Mouse (Mus musculus): ENCODE measurements around the gene Olfr414.

The Olfr414 gene

DNA sequence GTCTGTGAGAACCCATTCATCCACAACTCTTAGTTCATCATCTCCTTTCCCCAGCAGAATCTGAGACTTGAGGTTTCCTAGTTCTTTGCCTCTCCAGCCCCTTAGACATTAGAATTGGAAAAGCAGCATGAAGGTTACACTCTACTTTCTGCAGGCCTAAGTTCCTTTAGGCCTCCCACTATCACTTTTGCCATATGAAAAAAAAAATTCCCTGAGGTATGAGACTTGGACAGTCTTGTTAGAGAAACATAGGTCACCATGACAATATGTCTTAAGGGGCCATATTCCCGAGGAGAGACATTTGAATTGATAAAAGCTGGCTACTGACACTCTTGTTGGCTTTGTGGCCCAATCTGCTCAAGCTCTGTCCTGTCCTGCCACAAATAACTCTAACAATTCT lies at the start of gene Olfr414:
Gene Olfr414 (plus strand): TSS at position 301 of the 400 bp plus-strand sequence.
- no peak for ATAC-seq (ENCODE audit: insufficient number of reproducible peaks, low FRiP score, low TSS enrichment)

- ATAC-seq (ENCODE audit: insufficient number of reproducible peaks, low FRiP score, low TSS enrichment) = no peak
Measured at GRCm38 (mm10) chr1:174390746-174391145, 33.1 kb upstream of the Olfr414 start, which contains the start of gene Olfr248. Gene Olfr248 (plus strand): TSS chr1:174391046.

DNA sequence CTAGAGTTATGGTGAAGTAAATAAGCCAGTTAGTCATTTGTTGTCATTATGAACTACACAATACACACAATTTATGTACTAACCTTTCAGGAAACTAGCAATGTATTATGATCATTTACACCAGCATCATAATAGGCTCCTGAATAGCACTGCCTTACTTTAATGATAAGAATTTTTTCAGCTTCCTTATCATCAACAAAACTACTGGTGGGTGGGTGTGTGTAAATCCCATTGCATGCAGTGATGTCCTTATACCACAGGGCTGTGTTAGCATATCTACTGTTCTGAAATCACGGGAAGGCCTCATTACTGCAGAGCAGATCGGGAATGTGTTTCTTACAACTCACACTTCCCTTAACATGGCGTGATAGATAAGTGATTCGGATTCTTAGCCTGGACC lies 905 bp upstream of the Olfr414 start:
- ATAC-seq (ENCODE audit: insufficient number of reproducible peaks, low FRiP score, low TSS enrichment) = no peak

DNA sequence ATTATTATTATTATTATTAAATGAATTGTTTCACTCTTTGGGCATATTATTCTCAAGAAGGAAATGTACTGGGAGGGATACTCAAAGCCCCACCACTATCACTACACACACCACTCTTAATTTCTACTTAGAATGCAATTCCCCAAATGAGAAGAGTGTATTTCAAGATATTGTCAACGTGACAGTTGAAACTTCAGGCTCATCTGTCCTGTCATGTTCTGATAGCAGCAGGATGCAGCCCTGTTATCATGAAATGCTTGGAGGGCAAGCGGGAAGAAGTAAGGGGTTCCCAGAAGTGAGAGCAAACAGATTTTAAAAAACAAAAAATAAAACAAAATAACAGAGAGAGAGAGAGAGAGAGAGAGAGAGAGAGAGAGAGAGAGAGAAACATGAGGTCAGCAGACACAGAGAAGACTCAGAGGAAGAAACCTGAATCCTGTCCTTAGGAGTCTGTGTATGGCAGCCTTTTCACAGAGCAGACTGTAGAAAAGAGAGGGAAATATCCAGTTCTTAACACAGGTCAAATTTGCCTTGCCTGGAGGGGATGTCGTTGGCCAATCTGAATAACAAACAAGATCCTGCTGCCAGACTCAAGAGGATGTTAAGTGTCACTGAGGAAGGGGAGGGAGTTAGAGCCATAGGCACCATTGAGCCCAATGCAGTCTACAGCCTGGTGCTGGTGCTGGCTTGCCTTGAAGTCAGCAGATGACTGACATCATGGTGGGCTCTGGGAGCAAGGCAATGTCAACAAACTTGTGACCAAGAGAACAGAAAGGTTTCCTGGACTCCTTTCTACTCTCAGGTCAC lies 2.5 kb downstream of the Olfr414 start:
- ATAC-seq (ENCODE audit: insufficient number of reproducible peaks, low FRiP score, low TSS enrichment) = no peak

DNA sequence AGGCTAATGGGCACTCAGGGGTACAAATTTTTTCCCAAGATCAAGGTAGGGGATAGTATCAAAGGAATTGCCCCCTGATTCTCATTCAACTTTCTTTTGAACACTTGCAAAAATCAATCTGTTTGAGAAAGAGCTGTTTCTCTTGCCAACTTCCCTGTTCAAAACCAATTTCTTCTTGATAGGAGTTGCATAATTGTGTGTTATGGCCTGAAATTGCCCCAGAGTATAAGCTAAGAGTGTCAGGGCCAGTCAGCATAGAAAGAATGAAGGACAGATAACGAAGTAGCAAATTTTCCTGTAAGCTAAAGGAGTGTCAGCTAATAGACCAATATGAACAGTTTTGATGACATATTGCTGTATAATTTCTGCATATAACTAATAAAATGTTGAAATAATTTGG lies 3.5 kb downstream of the Olfr414 start:
- ATAC-seq (ENCODE audit: insufficient number of reproducible peaks, low FRiP score, low TSS enrichment) = no peak

DNA sequence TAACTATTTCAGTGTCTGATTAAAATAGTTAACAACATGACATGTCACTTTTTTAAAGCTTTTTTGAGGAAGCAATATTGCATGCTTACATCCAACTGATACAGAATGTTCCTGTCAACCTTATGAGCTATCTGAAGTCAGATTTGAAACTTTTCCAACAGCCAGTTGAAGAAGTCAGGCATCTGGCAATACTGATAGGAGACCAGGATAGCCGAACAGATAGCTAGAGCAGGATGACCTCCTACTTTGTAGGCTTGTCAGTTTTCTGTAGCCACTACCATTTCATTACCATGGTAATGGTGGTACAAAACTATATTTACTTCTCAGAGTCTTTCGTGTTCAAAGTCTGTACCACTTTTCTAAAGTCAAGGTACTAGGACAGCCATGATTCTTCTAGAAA lies 4.5 kb downstream of the Olfr414 start:
- ATAC-seq (ENCODE audit: insufficient number of reproducible peaks, low FRiP score, low TSS enrichment) = no peak

DNA sequence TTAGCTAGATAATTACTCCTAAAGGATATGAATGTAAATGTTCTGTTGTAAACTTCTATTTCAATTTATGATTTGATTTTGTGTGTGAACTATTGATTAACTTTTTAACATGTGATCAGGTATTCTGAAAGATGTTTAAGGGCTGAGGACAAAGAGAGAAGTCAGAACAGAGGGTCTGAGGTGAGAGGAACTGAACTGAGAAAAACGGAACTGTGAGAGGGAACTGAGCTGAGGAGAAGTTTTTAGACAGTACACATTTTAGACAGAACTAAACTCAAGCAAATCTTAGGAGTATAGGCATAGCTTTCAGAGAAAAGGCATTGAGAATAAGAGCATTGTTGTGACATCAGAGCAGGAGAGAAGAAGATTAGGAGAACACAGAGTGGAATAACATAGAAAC lies 10.3 kb downstream of the Olfr414 start:
- no peak for ATAC-seq (ENCODE audit: insufficient number of reproducible peaks, low FRiP score, low TSS enrichment)

GRCm38 (mm10) chr1:174441782-174442181 lies 17.9 kb downstream of the Olfr414 start, which contains the start of gene Olfr220:
Gene Olfr220 (plus strand): TSS chr1:174442082.
- no peak for ATAC-seq (ENCODE audit: insufficient number of reproducible peaks, low FRiP score, low TSS enrichment)

DNA sequence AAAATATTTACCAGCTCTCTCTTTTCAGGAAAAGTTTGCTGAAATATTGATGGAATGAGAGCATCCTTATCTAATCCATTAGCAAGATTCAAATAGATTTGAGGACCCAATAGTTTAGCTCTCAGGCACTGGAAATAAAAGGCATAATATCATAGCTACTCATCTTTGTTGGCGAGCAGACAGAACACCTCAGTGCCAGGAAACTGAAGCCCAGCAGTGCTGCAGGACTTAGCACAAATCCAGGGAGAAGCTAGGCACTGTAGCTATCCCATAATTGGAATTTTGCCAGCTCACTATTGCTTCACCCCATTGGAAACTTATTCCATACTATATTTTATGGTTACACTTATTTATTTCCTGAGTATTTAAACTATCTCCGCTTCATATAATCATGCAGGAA lies 31.2 kb downstream of the Olfr414 start:
- no peak for ATAC-seq (ENCODE audit: insufficient number of reproducible peaks, low FRiP score, low TSS enrichment)

DNA sequence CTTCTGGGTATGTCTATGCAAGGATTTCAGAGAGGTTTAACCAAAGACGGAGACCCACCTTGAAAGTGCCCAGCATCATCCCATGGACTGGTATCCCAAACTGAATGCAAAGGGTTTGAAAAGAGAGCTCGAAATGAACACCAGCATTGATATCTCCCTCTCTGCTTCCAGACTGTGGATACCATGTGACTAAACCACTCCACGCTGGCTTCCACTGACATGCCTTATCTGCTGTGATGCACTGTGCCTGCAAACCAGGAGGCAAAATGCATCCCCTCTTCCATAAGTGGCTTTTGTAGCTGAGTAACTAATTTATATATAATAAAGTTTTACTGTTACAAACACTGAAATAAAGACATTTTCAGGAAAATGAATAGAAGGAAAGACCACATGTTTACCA lies 41.5 kb downstream of the Olfr414 start:
- ATAC-seq (ENCODE audit: insufficient number of reproducible peaks, low FRiP score, low TSS enrichment) = no peak

GRCm38 (mm10) chr1:174466240-174466639 lies 42.4 kb downstream of the Olfr414 start:
- no peak for ATAC-seq (ENCODE audit: insufficient number of reproducible peaks, low FRiP score, low TSS enrichment)

DNA sequence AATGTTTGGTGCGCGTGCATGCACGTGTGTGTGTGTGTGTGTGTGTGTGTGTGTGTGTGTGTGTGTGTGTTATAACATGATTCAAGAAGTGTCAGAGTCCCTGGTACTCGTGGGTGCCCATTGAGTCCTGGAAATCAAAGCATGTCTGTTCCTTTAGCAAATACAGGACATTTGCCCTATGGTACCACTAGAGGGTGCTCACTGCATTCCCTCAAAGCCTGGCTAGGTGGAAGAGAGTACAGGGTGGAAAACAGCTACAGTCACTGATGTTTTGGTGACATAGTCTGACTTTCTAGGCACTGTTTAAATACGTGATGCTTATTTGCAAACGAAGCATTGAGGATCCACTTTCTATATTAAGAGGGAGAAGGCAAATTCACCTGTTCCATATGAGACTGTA lies 45.9 kb downstream of the Olfr414 start:
- ATAC-seq (ENCODE audit: insufficient number of reproducible peaks, low FRiP score, low TSS enrichment) = peak; percentile 89

GRCm38 (mm10) chr1:174482567-174482966 lies 58.7 kb downstream of the Olfr414 start:
- ATAC-seq (ENCODE audit: insufficient number of reproducible peaks, low FRiP score, low TSS enrichment) = no peak

Data from cerebellum, adult (tissue).